Mouse (Mus musculus): ENCODE measurements around the gene Gm28308.

Gene Gm28308

DNA sequence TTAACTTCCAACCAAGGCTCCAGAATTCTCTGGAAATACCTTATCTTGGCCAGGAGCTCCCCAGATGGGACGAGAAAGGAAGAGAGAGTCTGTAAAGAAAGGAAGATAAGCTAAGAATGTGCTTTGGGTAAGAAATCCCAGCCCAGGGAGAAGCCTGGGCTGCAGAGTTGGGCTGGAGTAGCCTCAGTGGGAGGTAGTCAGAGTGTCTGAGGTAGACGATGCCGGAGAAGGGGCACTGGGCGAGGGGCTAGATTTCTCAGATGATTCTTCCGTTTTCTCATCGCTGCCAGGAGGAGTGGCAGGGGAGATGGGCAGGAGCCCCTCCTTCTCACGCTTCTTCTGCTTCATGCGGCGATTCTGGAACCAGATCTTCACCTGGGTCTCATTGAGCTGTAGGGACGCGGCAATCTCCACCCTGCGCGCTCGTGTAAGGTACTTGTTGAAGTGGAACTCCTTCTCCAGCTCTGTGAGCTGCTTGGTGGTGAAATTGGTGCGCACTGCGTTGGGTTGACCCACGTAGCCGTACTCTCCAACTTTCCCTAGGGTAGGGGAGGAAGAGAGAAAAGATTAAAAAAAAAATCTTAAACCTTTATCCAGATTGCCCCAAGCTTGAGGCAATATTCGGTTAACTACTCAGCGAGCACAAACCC, 56.5 kb downstream of the Gm28308 start:
- DNase-seq (ENCODE audit: low spot score in 2 of 2) = no peak

GRCm38 (mm10) chr6:52155471-52155870, 57.7 kb downstream of the Gm28308 start:
- no peak for DNase-seq (ENCODE audit: low spot score in 2 of 2)

DNA sequence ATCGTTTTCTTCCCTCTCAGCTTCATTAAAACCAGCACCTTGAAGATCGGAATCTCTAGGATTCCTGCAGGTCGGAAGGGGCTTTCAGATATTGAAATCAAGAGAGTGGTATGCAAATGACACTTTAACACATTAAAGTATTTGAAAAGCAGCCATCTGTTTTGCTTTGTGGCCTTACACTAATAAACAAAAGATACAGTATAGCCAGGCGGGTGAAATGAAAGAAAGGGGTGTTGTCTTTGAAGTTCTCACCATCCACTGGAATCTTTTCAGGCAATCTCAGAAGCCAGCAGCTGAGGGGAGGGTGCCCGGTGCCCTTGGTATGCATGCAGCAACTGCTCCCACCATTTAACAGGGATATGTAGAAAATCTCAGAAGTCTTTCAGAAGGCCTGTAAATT, 59.1 kb downstream of the Gm28308 start:
- DNase-seq (ENCODE audit: low spot score in 2 of 2) = no peak

DNA sequence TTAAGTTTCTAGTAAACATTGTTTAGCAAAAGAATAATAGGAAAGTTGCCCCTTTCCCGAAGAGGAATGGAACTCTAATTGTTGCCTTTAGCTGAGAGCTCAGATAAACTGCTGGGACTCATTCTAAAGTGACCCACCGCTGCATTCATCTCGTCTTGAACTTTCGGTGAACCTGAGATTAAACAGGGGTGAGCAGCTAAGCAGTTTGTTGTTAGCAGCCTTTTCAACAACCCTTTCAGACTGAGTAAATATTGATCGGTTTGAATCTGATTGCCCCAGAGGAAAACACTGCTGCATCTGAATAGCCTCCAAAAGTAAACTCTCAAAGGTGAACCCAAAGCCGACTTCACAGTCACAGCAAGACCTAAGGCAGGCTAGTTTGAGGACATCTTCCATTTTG, 59.9 kb downstream of the Gm28308 start:
- no peak for DNase-seq (ENCODE audit: low spot score in 2 of 2)

- no peak for DNase-seq (ENCODE audit: low spot score in 2 of 2)
Measured at GRCm38 (mm10) chr6:52152226-52153193, 60.6 kb downstream of the Gm28308 start.

GRCm38 (mm10) chr6:52151571-52151970, 61.6 kb downstream of the Gm28308 start:
- DNase-seq (ENCODE audit: low spot score in 2 of 2) = no peak

DNA sequence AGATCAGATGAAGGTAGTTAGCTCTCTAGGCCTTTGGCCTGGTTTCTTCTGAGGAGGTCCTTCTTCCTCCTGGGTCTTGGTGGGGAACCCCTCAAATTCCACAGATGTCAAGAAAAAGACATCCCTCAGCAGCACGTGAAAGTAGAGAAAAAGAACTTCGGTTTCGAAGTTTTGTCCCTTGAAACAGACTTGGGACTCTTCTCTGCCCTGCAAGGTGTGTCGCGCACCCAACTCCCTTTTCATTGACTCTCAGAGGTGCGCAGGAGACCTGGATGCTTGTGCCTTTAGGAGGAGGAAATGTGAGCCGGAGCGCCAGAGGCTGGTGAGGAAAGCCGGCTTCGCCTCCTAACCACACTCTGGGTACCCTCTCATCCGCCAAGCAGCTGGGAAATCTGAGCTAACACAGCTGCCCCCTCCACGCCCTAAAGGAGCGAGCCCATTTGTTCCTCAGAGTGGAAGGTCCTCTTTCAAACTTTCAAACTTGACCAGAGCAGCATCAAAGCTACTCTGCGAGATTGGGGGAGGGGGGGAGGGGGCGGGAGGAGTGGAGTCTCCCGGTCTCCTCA, 62.7 kb downstream of the Gm28308 start:
- DNase-seq (ENCODE audit: low spot score in 2 of 2) = no peak

GRCm38 (mm10) chr6:52139115-52139514, 74.0 kb downstream of the Gm28308 start:
- DNase-seq (ENCODE audit: low spot score in 2 of 2) = no peak

- no peak for DNase-seq (ENCODE audit: low spot score in 2 of 2)
Measured at GRCm38 (mm10) chr6:52138576-52138975, 74.6 kb downstream of the Gm28308 start.

DNA sequence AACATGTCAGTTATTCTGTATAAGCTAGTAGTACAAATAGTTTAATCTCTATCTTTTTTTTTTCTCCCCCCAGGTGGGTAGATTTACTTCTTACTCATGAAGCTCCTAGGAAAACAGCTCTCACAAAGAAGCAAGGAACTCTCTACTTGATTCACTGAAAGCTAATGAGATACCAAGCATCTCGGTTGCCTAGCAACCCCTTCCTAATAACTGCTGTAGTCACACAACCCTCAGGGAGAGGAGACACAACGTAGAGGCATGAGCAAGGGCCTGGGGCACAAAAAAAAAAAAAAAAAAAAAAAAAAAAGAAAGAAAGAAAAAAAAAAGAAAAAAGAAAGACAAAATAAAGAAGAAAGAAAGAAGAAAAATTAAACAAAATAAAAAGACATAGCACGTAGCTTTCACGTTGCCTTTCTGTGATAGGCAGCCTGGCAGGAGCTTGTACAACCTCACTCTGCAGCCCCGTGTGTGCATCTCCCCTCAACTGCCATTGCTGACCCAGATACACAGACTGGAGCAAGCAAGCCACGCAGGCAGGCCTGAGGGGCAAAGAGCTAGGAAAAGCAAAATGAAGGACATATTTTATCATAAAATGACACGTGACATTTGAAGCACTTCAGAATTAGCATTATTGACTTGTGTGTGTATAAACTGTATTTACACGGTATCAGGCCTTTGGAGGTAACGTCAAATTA, 75.2 kb downstream of the Gm28308 start:
- DNase-seq (ENCODE audit: low spot score in 2 of 2) = no peak

GRCm38 (mm10) chr6:52123673-52124072, 89.5 kb downstream of the Gm28308 start:
- DNase-seq (ENCODE audit: low spot score in 2 of 2) = no peak

- DNase-seq (ENCODE audit: low spot score in 2 of 2) = no peak
Measured at GRCm38 (mm10) chr6:52121173-52121572, 92.0 kb downstream of the Gm28308 start.

- no peak for DNase-seq (ENCODE audit: low spot score in 2 of 2)
Measured at GRCm38 (mm10) chr6:52118903-52119635, 94.1 kb downstream of the Gm28308 start.

- DNase-seq (ENCODE audit: low spot score in 2 of 2) = no peak
Measured at GRCm38 (mm10) chr6:52115899-52116298, 97.2 kb downstream of the Gm28308 start.

Data from right cerebral cortex, postnatal 36 days (tissue).